In the genomic region with DNA sequence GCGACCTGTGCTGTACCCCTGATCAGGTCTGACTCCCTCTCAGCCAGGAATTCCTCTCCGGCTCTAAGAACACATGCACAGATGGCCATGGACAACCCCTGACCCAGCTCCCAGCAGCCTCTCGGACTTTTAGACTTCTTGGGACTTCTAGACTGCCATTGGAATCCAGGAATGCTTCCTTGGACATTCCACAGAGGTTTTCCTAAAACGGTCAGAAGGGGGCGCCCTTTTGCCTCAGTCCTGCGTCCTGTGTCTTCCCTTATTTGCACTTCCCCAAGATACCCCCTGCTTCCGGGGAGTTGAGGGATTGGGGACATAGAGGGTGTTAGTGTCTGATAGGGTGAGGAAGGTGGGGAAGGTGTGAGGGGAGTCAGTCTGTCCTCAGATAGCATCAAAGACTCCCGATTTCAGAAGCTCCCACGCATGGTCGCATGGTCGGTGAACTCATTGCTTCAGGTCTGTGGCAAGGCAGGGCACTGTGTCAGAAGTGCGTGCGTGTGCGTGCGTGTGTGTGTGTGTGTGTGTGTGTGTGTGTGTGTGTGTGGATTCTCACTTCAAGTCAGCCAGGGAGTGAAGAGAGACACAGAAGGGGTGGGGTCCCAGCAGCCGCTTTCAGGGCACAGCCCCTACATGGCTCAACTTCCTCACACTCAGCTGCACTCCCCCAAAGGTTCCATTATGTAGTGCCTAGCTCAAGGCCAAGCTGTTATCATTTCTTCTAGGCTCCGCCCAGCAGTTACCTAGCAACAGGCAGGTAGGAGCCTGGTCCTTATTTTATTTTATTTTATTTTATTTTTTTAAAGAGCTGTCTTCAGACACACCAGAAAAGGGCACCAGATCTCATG, we compare ENCODE assay signal across 9 mouse cellular contexts. TPM values are rescaled to one million over a fixed set of nuclear protein-coding genes. Genes with fewer than 3 reads are reported as not detected.
DNase-seq lines count a peak whose midpoint lies in the region; ATAC-seq and TF ChIP-seq lines count a peak whose summit lies in the region.
"Had no signal": no experiment of that assay in that cellular context is flagged by ENCODE, and none has a peak within 500 bp of the region (broad histone marks: within the 10 kb centered on the region; RNA-seq: fewer than 3 reads in every experiment).

No protein-coding gene starts in this region.

- H3K27ac ChIP-seq in forebrain, postnatal 0 days (ENCODE audit: low read depth, low read length): no peak overlapping the region
- no peak overlapping the region for H3K27ac ChIP-seq in kidney, embryonic 14.5 days (ENCODE audit: low read depth, low read length)
- no peak overlapping the region for H3K27ac ChIP-seq in neural tube, embryonic 14.5 days (ENCODE audit: low read depth, low read length)
- H3K27ac ChIP-seq: stomach, embryonic 15.5 days had no signal

- no peaks in the 10 kb centered on the region for H3K27me3 ChIP-seq in forebrain, postnatal 0 days (ENCODE audit: insufficient read depth, low read length)
- H3K27me3 ChIP-seq in kidney, embryonic 14.5 days (ENCODE audit: control insufficient read depth, insufficient read depth, low read length): no peaks in the 10 kb centered on the region
- no peaks in the 10 kb centered on the region for H3K27me3 ChIP-seq in neural tube, embryonic 14.5 days (ENCODE audit: control insufficient read depth, insufficient read depth, low read length)
- H3K27me3 ChIP-seq: stomach, embryonic 15.5 days had no signal

- H3K4me2 ChIP-seq in forebrain, postnatal 0 days (ENCODE audit: low read depth): no peak overlapping the region
- no peak overlapping the region for H3K4me2 ChIP-seq in kidney, embryonic 14.5 days (replicated peaks; ENCODE audit: low read depth, low read length)
- H3K4me2 ChIP-seq in neural tube, embryonic 14.5 days (ENCODE audit: low read depth, low read length): no peak overlapping the region
- H3K4me2 ChIP-seq: stomach, embryonic 15.5 days had no signal

- no peak overlapping the region for H3K4me3 ChIP-seq in forebrain, postnatal 0 days (ENCODE audit: low read depth, low read length)
- H3K4me3 ChIP-seq in kidney, embryonic 14.5 days (ENCODE audit: low read length): no peak overlapping the region
- no peak overlapping the region for H3K4me3 ChIP-seq in neural tube, embryonic 14.5 days (ENCODE audit: low read depth, low read length)
- H3K4me3 ChIP-seq: stomach, embryonic 15.5 days had no signal

- ATAC-seq in forebrain, postnatal 0 days: no peak
- peak; percentile 78 for ATAC-seq in kidney, embryonic 14.5 days (ENCODE audit: low FRiP score, low TSS enrichment)
- ATAC-seq in neural tube, embryonic 14.5 days (ENCODE audit: low read depth): peak; percentile 21; the same call in 1 of the 2 replicates

- peak; percentile 31 to 49 for DNase-seq in adrenal gland, adult 18-20 months (ENCODE audit: low spot score in 2 of 2)
- DNase-seq in adrenal gland, adult 8-10 months: no peak
- peak; percentile 48 for DNase-seq in ovary, adult 18-20 months (ENCODE audit: low spot score)
- DNase-seq in ovary, postnatal 10 days (ENCODE audit: low spot score): no peak
- no peak for DNase-seq in forebrain, postnatal 0 days
- DNase-seq in frontal cortex, postnatal 25 days (ENCODE audit: low spot score in 2 of 2): no peak

- no peaks in the 10 kb centered on the region for H3K36me3 ChIP-seq in forebrain, postnatal 0 days (ENCODE audit: insufficient read depth)
- no peaks in the 10 kb centered on the region for H3K36me3 ChIP-seq in kidney, embryonic 14.5 days (ENCODE audit: control insufficient read depth, insufficient read depth, low read length)
- no peaks in the 10 kb centered on the region for H3K36me3 ChIP-seq in neural tube, embryonic 14.5 days (ENCODE audit: control insufficient read depth, insufficient read depth, low read length)
- H3K36me3 ChIP-seq: stomach, embryonic 15.5 days had no signal

- peak; percentile 29 for TF ChIP-seq CTCF in forebrain, postnatal 0 days (IDR thresholded peaks at IDR 0.05; ENCODE audit: low read depth)

- no peak overlapping the region for H3K9ac ChIP-seq in forebrain, postnatal 0 days
- H3K9ac ChIP-seq in kidney, embryonic 14.5 days (ENCODE audit: low read depth, low read length): no peak overlapping the region
- no peak overlapping the region for H3K9ac ChIP-seq in neural tube, embryonic 14.5 days (replicated peaks; ENCODE audit: low read depth, low read length)
- H3K9ac ChIP-seq: stomach, embryonic 15.5 days had no signal

- WGBS in forebrain, postnatal 0 days: 79% methylated on average over 17 of the region's 17 CpGs
- 54% methylated on average over 17 of the region's 17 CpGs for WGBS in kidney, embryonic 14.5 days
- 78% methylated on average over 17 of the region's 17 CpGs for whole genome bisulfite sequencing in neural tube, embryonic 14.5 days

- no peaks in the 10 kb centered on the region for H3K4me1 ChIP-seq in forebrain, postnatal 0 days (ENCODE audit: insufficient read depth)
- H3K4me1 ChIP-seq in kidney, embryonic 14.5 days (ENCODE audit: control insufficient read depth, insufficient read depth, low read length): peaks cover 12% of the 10 kb centered on the region; the same call in 1 of the 2 replicates
- no peaks in the 10 kb centered on the region for H3K4me1 ChIP-seq in neural tube, embryonic 14.5 days (ENCODE audit: control insufficient read depth, insufficient read depth, low read length)

- H3K9me3 ChIP-seq in forebrain, postnatal 0 days (ENCODE audit: low read length): no peaks in the 10 kb centered on the region
- no peaks in the 10 kb centered on the region for H3K9me3 ChIP-seq in kidney, embryonic 14.5 days (ENCODE audit: control insufficient read depth, low read length)
- H3K9me3 ChIP-seq in neural tube, embryonic 14.5 days (ENCODE audit: control insufficient read depth, low read length): no peaks in the 10 kb centered on the region
- H3K9me3 ChIP-seq: stomach, embryonic 15.5 days had no signal

RNA-seq across cellular contexts. Expression of gene Klhl25, which starts 40.4 kb away (rescaled TPM):
- total RNA-seq in adrenal gland, adult 18-20 months (2021): 10 to 100 TPM; 14.5 to 21.4 TPM
- 10 to 100 TPM; 15.2 to 18.5 (median 17.5) TPM for total RNA-seq in adrenal gland, adult 8-10 months (2022)
- total RNA-seq in forebrain, postnatal 0 days (2014; rRNA removed): 37.0 and 41.2 TPM in 2 replicates
- polyA plus RNA-seq in forebrain, postnatal 0 days (2015; fragmentation: Nextera tagmentation; extraction: Ambion mirVana): 16.6 and 18.5 TPM in 2 replicates
- 11.9 and 15.9 TPM in 2 replicates for polyA plus RNA-seq in kidney, embryonic 14.5 days (2014; fragmentation: Nextera tagmentation; extraction: Ambion mirVana)
- polyA plus RNA-seq in neural tube, embryonic 14.5 days (2014; fragmentation: Nextera tagmentation; extraction: Ambion mirVana): 22.1 and 23.3 TPM in 2 replicates

Comparison
In these comparisons a context has a peak if more than half of its experiments do, and no peak if none do; other contexts are left out.
1. DNase-seq: peak in adrenal gland, adult 18-20 months (2 of 2) and ovary, adult 18-20 months (single experiment); none in adrenal gland, adult 8-10 months (single experiment), ovary, postnatal 10 days (single experiment), forebrain, postnatal 0 days (single experiment) and frontal cortex, postnatal 25 days (0 of 2).